Mouse (Mus musculus) kidney, adult 2 months (tissue): ENCODE measurements around the gene Hoxc6. TPM values are rescaled to one million over a fixed set of nuclear protein-coding genes. Genes with fewer than 3 reads are reported as not detected.

Source experiments
- DNase-seq: peaks from one replicate; pipeline ENCODE4 v3.0.0; 2021
- H3K27ac ChIP-seq: fragments of 200-500 bp; 2 replicates; pipeline ENCODE4 v1.5.1; 2012; ENCODE audit warnings: low read depth, low read length, control low read depth, inconsistent platforms; ENCODE audit not compliant: insufficient read depth
- H3K27me3 ChIP-seq: fragments of 200-500 bp; replicated peaks from 2 replicates; pipeline ENCODE4 v1.6.1; 2012; ENCODE audit warnings: mild to moderate bottlenecking, moderate library complexity, low read length, inconsistent platforms; ENCODE audit not compliant: control insufficient read depth, insufficient read depth
- H3K36me3 ChIP-seq: fragments of 200-500 bp; 2 replicates; pipeline ENCODE4 v1.6.1; 2012; ENCODE audit warnings: mild to moderate bottlenecking, moderate library complexity, low read length, inconsistent platforms; ENCODE audit not compliant: control insufficient read depth, insufficient read depth
- H3K4me1 ChIP-seq: fragments of 200-500 bp; 2 replicates; pipeline ENCODE4 v1.6.1; 2011; ENCODE audit warnings: low read length; ENCODE audit not compliant: control insufficient read depth, insufficient read depth
- H3K4me3 ChIP-seq: fragments of 200-500 bp; 2 replicates; pipeline ENCODE4 v1.5.1; 2011; ENCODE audit warnings: mild to moderate bottlenecking, low read depth, low read length, control low read depth; ENCODE audit not compliant: insufficient read depth
- CTCF ChIP-seq: fragments of 200-500 bp; conservative IDR thresholded peaks from 2 replicates; pipeline ENCODE4 v1.5.1; 2011; ENCODE audit warnings: low read depth, mild to moderate bottlenecking, control low read depth, low read length, moderate library complexity, mixed read lengths; ENCODE audit not compliant: insufficient read depth, insufficient read length
- POLR2A ChIP-seq: fragments of 200-500 bp; IDR thresholded peaks from one replicate; pipeline ENCODE4 v1.6.1; 2011; ENCODE audit warnings: low read depth, low read length, control low read depth
- WGBS: fragments of 180-500 bp; shearing (Covaris S2); methylation state at CpG from one replicate; pipeline ENCODE4 v1.1.7; 2018; 5-methylcytosine and 5-hydroxymethylcytosine counted together
- polyA plus RNA-seq: library from polyadenylated mRNA; depleted of rRNA; stranded (reverse); fragments of >200 nt; gene quantifications from 2 replicates; pipeline ENCODE4 v1.2.3, GENCODE M21; 2012; rRNA removed

Gene Hoxc6
- 24.7 and 25.4 TPM in 2 replicates for polyA plus RNA-seq

GRCm38 (mm10) chr15:102997939-102998355, at the start of gene Hoxc6:
Gene Hoxc6 (plus strand): TSS chr15:102998257.
- DNase-seq = peak; percentile 84
- H3K4me1 ChIP-seq = peaks cover 14% of the 10 kb centered on the region
- peak within 1 kb of the TSS; percentile 78 for H3K4me3 ChIP-seq
- TF ChIP-seq CTCF = no peak
- no peak for TF ChIP-seq POLR2A
- H3K36me3 ChIP-seq = no peaks in the 10 kb centered on the region
- H3K27me3 ChIP-seq = no peaks in the 10 kb centered on the region
- WGBS = 3% methylated on average over 19 of the region's 19 CpGs
- peak within 1 kb of the TSS; percentile 95 for H3K27ac ChIP-seq

- peaks cover 5% of the 10 kb centered on the region for H3K27me3 ChIP-seq
- H3K4me3 ChIP-seq = no peak overlapping the region
- DNase-seq = no peak
- H3K4me1 ChIP-seq = no peaks in the 10 kb centered on the region
- no peaks in the 10 kb centered on the region for H3K36me3 ChIP-seq
- TF ChIP-seq CTCF (no peak), POLR2A (no peak)
- H3K27ac ChIP-seq = no peak overlapping the region
- WGBS = 45% methylated on average over 2 of the region's 2 CpGs
These were observed 49.2 kb upstream of the Hoxc6 start for GRCm38 (mm10) chr15:102948842-102949241.

- no peaks in the 10 kb centered on the region for H3K4me1 ChIP-seq
- no peak for DNase-seq
- no peaks in the 10 kb centered on the region for H3K36me3 ChIP-seq
- no peak overlapping the region for H3K27ac ChIP-seq
- H3K27me3 ChIP-seq = peaks cover 5% of the 10 kb centered on the region
- WGBS = 18% methylated on average over 20 of the region's 20 CpGs
- no peak overlapping the region for H3K4me3 ChIP-seq
- TF ChIP-seq CTCF (no peak), POLR2A (no peak)
These were observed 48.4 kb upstream of the Hoxc6 start for GRCm38 (mm10) chr15:102949696-102950095.

- WGBS = 45% methylated on average over 2 of the region's 2 CpGs
- Histone ChIP-seq H3K27ac (no peak overlapping the region), H3K4me1 (no peaks in the 10 kb centered on the region), H3K27me3 (peaks cover 10% of the 10 kb centered on the region), H3K4me3 (no peak overlapping the region), H3K36me3 (no peaks in the 10 kb centered on the region)
- no peak for DNase-seq
- TF ChIP-seq POLR2A (no peak), CTCF (no peak)
These were observed 47.2 kb upstream of the Hoxc6 start for GRCm38 (mm10) chr15:102950877-102951276.

DNA sequence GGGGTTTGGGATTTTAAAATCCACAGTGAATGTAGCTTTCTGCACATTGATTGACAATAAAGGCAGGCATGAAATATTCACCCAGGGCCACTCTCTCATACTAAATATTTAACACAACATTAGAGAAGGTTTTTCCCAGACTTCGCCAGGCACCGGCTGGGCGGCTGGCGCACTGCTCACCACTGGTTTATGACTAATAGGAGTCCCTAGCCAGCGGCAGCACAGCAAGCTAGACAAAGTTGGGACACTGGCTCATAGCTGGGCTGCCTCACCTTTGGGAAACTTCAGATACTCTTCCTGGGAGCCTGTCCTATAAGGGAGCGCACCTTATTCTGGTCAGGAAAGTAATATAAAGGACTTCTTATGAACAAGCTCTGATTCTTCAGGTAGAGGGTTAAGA, 44.5 kb upstream of the Hoxc6 start:
- peaks cover 12% of the 10 kb centered on the region for H3K27me3 ChIP-seq

DNA sequence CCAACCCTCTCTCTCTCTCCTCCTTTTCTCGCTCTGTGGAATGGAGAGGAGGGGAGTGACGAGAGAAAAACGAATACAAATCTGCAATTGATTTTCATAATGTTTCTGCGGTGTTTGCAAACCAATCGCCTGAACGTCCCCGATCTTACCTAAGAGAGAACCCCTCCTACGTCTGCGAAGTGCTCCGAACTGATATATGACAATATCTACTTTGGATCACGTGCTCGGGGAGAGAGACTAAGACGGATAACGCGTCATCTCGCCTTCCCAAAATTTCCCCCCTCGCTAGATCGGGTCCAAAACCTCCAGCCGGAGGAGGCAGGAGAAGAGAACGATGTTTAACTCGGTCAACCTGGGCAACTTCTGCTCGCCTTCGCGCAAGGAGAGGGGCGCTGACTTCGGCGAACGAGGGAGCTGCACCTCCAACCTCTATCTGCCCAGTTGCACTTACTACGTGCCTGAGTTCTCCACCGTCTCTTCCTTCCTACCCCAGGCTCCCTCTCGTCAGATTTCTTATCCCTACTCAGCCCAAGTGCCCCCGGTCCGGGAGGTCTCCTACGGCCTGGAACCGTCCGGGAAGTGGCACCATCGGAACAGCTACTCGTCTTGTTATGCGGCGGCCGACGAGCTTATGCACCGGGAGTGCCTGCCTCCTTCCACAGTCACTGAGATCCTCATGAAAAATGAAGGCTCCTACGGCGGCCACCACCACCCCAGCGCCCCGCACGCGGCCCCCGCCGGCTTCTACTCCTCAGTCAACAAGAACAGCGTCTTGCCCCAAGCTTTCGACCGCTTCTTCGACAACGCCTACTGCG, 43.7 kb upstream of the Hoxc6 start, which contains the start of gene Hoxc11:
Gene Hoxc11 (plus strand): TSS at position 236 of the 815 bp plus-strand sequence.
- no peaks in the 10 kb centered on the region for H3K36me3 ChIP-seq
- no peak for TF ChIP-seq POLR2A
- TF ChIP-seq CTCF = no peak
- H3K4me3 ChIP-seq = peak within 1 kb of the TSS; percentile 48
- WGBS = 6% methylated on average over 57 of the region's 57 CpGs
- no peaks in the 10 kb centered on the region for H3K4me1 ChIP-seq
- DNase-seq = peak; percentile 38
- H3K27me3 ChIP-seq = peaks cover 11% of the 10 kb centered on the region
- no peak within 1 kb of the TSS for H3K27ac ChIP-seq

More for the DNA sequence above, 44.5 kb upstream of the Hoxc6 start:
- no peak overlapping the region for H3K27ac ChIP-seq
- no peak for TF ChIP-seq CTCF
- no peak for DNase-seq
- no peaks in the 10 kb centered on the region for H3K36me3 ChIP-seq
- WGBS = 65% methylated on average over 6 of the region's 6 CpGs
- H3K4me3 ChIP-seq = no peak overlapping the region
- no peaks in the 10 kb centered on the region for H3K4me1 ChIP-seq

DNA sequence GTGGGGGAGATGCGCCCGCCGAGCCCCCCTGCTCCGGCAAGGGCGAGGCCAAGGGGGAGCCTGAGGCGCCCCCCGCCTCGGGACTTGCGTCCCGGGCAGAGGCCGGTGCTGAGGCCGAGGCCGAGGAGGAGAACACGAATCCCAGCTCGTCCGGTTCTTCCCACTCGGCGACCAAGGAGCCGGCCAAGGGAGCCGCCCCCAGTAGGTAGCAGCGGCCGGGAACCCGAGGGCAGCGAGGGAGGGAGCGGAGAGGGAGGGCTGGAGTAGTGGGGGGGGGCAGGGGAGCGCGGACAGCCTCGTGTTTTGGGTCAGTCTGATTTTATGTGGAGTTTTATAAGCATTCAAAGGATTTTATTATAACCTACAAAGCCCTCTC, 43.1 kb upstream of the Hoxc6 start:
- peaks cover 11% of the 10 kb centered on the region for H3K27me3 ChIP-seq
- DNase-seq = peak; percentile 25
- 2% methylated on average over 28 of the region's 28 CpGs for WGBS
- H3K4me1 ChIP-seq = no peaks in the 10 kb centered on the region
- H3K27ac ChIP-seq = no peak overlapping the region
- no peaks in the 10 kb centered on the region for H3K36me3 ChIP-seq
- H3K4me3 ChIP-seq = peak overlapping the region; percentile 48; the same call in 1 of the 2 replicates
- TF ChIP-seq CTCF (no peak), POLR2A (no peak)
